Mouse (Mus musculus): ENCODE results near the gene Slc2a8.
"Not testable (repeated sequence)": the region's sequence is repeated elsewhere in the genome, so short reads cannot be mapped to it uniquely, and the experiment has no call there.

Slc2a8 gene

GRCm38 (mm10) chr2:32981725-32982271, at the start of gene Slc2a8:
TSS of gene Slc2a8 (minus strand) at chr2:32982083.
- in situ Hi-C loops (cut with MboI, MseI): no loop called here

GRCm38 (mm10) chr2:33025040-33025439, 43.2 kb upstream of the Slc2a8 start:
- in situ Hi-C loops (cut with MboI, MseI): no loop called here

- in situ Hi-C loops (cut with MboI, MseI): no loop called here
Observed at GRCm38 (mm10) chr2:33024564-33024963, 42.7 kb upstream of the Slc2a8 start.

- in situ Hi-C loops (cut with MboI, MseI): no loop called here
Observed at GRCm38 (mm10) chr2:33022846-33023245, 41.0 kb upstream of the Slc2a8 start.

GRCm38 (mm10) chr2:33018026-33018425, 36.1 kb upstream of the Slc2a8 start:
- in situ Hi-C loops (cut with MboI, MseI): no loop called here

GRCm38 (mm10) chr2:33017191-33017590, 35.3 kb upstream of the Slc2a8 start:
- in situ Hi-C loops (cut with MboI, MseI): no loop called here

- in situ Hi-C loops (cut with MboI, MseI): no loop called here
Observed at GRCm38 (mm10) chr2:33014877-33015276, 33.0 kb upstream of the Slc2a8 start.

GRCm38 (mm10) chr2:33009055-33009454, 27.2 kb upstream of the Slc2a8 start:
- in situ Hi-C loops (cut with MboI, MseI): not testable (repeated sequence)

GRCm38 (mm10) chr2:33005041-33005440, 23.2 kb upstream of the Slc2a8 start:
- in situ Hi-C loops (cut with MboI, MseI): no loop called here

GRCm38 (mm10) chr2:33002144-33002543, 20.3 kb upstream of the Slc2a8 start:
- in situ Hi-C loops (cut with MboI, MseI): no loop called here

GRCm38 (mm10) chr2:32999752-33000151, 17.9 kb upstream of the Slc2a8 start:
- in situ Hi-C loops (cut with MboI, MseI): no loop called here

- in situ Hi-C loops (cut with MboI, MseI): no loop called here
Observed at GRCm38 (mm10) chr2:32997792-32998191, 15.9 kb upstream of the Slc2a8 start.

- in situ Hi-C loops (cut with MboI, MseI): no loop called here
Observed at GRCm38 (mm10) chr2:32997081-32997480, 15.2 kb upstream of the Slc2a8 start.

GRCm38 (mm10) chr2:32992130-32992529, 10.2 kb upstream of the Slc2a8 start:
- in situ Hi-C loops (cut with MboI, MseI): no loop called here

- in situ Hi-C loops (cut with MboI, MseI): no loop called here
Observed at GRCm38 (mm10) chr2:32990167-32990832, 8.4 kb upstream of the Slc2a8 start.

GRCm38 (mm10) chr2:32989376-32989775, 7.5 kb upstream of the Slc2a8 start:
- in situ Hi-C loops (cut with MboI, MseI): loop anchor here (5.0 kb wide), 1 partner anchor 143 kb away; the partner anchor contains the start of gene Garnl3

- in situ Hi-C loops (cut with MboI, MseI): loop anchor here (5.0 kb wide), 1 partner anchor 146 kb away; the partner anchor contains the start of gene Garnl3
Observed at GRCm38 (mm10) chr2:32985844-32986243, 4.0 kb upstream of the Slc2a8 start.

- in situ Hi-C loops (cut with MboI, MseI): no loop called here
Observed at GRCm38 (mm10) chr2:32983617-32984016, 1.7 kb upstream of the Slc2a8 start.

GRCm38 (mm10) chr2:32982700-32983099, 817 bp upstream of the Slc2a8 start:
- in situ Hi-C loops (cut with MboI, MseI): no loop called here

- in situ Hi-C loops (cut with MboI, MseI): no loop called here
Observed at GRCm38 (mm10) chr2:32981281-32981680, 602 bp downstream of the Slc2a8 start.

- in situ Hi-C loops (cut with MboI, MseI): no loop called here
Observed at GRCm38 (mm10) chr2:32979675-32980074, 2.2 kb downstream of the Slc2a8 start.

GRCm38 (mm10) chr2:32978675-32979074, 3.2 kb downstream of the Slc2a8 start:
- in situ Hi-C loops (cut with MboI, MseI): no loop called here

GRCm38 (mm10) chr2:32977114-32977513, 4.8 kb downstream of the Slc2a8 start:
- in situ Hi-C loops (cut with MboI, MseI): no loop called here
